Mouse (Mus musculus) liver, embryonic 14.5 days (tissue): Measurements from ENCODE around the gene Kcnma1. TPM values are rescaled to one million over a fixed set of nuclear protein-coding genes. Genes with fewer than 3 reads are reported as not detected.

Experiments used
- ATAC-seq: fragments of 200-750 bp; cut with Nextera tagmentation; 2 replicates; pipeline ENCODE4 v1.8.0; 2017; ENCODE audit warnings: moderate number of reproducible peaks, mild to moderate bottlenecking, moderate library complexity; ENCODE audit not compliant: insufficient read depth
- DNase-seq, 3 experiments: peaks; one replicate each; pipeline ENCODE4 v3.0.0-alpha.2; 2012 to 2013; ENCODE audit warnings: low read depth in 3 of 3, low spot score in 3 of 3
- H3K27ac ChIP-seq: fragments of 300-500 bp; sonication (generic); 2 replicates; pipeline ENCODE4 v1.5.1; 2014; ENCODE audit warnings: moderate library complexity, mild to moderate bottlenecking, control low read depth, inconsistent platforms
- H3K27me3 ChIP-seq: fragments of 300-500 bp; sonication (generic); 2 replicates; pipeline ENCODE4 v1.6.1; 2014; ENCODE audit warnings: mild to moderate bottlenecking, low read length, moderate library complexity; ENCODE audit not compliant: control insufficient read depth, insufficient read depth
- H3K36me3 ChIP-seq: fragments of 300-500 bp; sonication (generic); replicated peaks from 2 replicates; pipeline ENCODE4 v1.6.1; 2014; ENCODE audit warnings: low read depth; ENCODE audit not compliant: control insufficient read depth, insufficient read depth
- H3K4me1 ChIP-seq, 2 experiments: fragments of 200-500 bp in 1 of 2; fragments of 300-500 bp in 1 of 2; sonication (generic) in 1 of 2; replicated peaks; 2 replicates each; pipeline ENCODE4 v1.6.1; 2012 to 2014; ENCODE audit warnings: antibody characterized with exemption in 1 of 2, inconsistent platforms in 1 of 2, low read length in 1 of 2; ENCODE audit not compliant: control insufficient read depth in 2 of 2, insufficient read depth in 2 of 2
- H3K4me2 ChIP-seq: fragments of 300-500 bp; sonication (generic); 2 replicates; pipeline ENCODE4 v1.6.1; 2014; ENCODE audit warnings: low read depth, mild to moderate bottlenecking, control low read depth, moderate library complexity
- H3K4me3 ChIP-seq, 2 experiments: fragments of 200-500 bp in 1 of 2; fragments of 300-500 bp in 1 of 2; sonication (generic) in 1 of 2; 2 replicates each; pipeline ENCODE4 v1.5.1; 2012 to 2014; ENCODE audit warnings: low read depth in 2 of 2, low read length in 2 of 2, mild to moderate bottlenecking in 2 of 2, control low read depth in 1 of 2, inconsistent platforms in 1 of 2, moderate library complexity in 1 of 2; ENCODE audit not compliant: insufficient read depth in 1 of 2
- H3K9ac ChIP-seq: fragments of 300-500 bp; sonication (generic); replicated peaks from 2 replicates; pipeline ENCODE4 v1.6.1; 2014; ENCODE audit warnings: mild to moderate bottlenecking, control low read depth, moderate library complexity
- H3K9me3 ChIP-seq: fragments of 300-500 bp; sonication (generic); 2 replicates; pipeline ENCODE4 v1.6.1; 2016; ENCODE audit warnings: low read length, mixed read lengths; ENCODE audit not compliant: control insufficient read depth
- CTCF ChIP-seq: IDR thresholded peaks from 2 replicates; pipeline ENCODE4 v1.5.1; 2016; ENCODE audit warnings: antibody characterized with exemption, low read depth, control low read depth
- EP300 ChIP-seq: IDR thresholded peaks from 2 replicates; pipeline ENCODE4 v1.6.1; 2016; ENCODE audit warnings: antibody characterized with exemption, low read depth
- WGBS: fragments of 180-500 bp; shearing (Covaris S2); extraction: QIAGEN DNeasy Blood & Tissue Kit; methylation state at CpG from one replicate; pipeline ENCODE4 v1.1.7; 2014; ENCODE audit not compliant: insufficient replicate concordance; 5-methylcytosine and 5-hydroxymethylcytosine counted together
- polyA plus RNA-seq, 2 experiments: library from polyadenylated mRNA; depleted of rRNA in 1 of 2; stranded (reverse) in 1 of 2; unstranded in 1 of 2; fragments of >200 nt; fragmentation: Nextera tagmentation in 1 of 2; extraction: Ambion mirVana in 1 of 2; gene quantifications; 2 replicates each; pipeline versions ENCODE4 v1.2.1 to v1.2.3; 2012 to 2014

Gene Kcnma1
- polyA plus RNA-seq, 2 experiments, result 0.03 TPM; not detected in 1

GRCm38 (mm10) chr14:23710954-23711353 lies 303.3 kb downstream of the Kcnma1 start:
- 65% methylated on average over 7 of the region's 7 CpGs for WGBS
- Histone ChIP-seq H3K36me3 (no peaks in the 10 kb centered on the region), H3K9ac (no peak overlapping the region), H3K4me1 (no peaks in the 10 kb centered on the region), H3K9me3 (no peaks in the 10 kb centered on the region), H3K27me3 (no peaks in the 10 kb centered on the region), H3K4me2 (no peak overlapping the region), H3K27ac (no peak overlapping the region), H3K4me3 (no peak overlapping the region)
- TF ChIP-seq CTCF (no peak), EP300 (no peak)
- ATAC-seq (no peak), DNase-seq (no peak)

- Histone ChIP-seq H3K4me1 (no peaks in the 10 kb centered on the region), H3K4me2 (no peak overlapping the region), H3K9ac (no peak overlapping the region), H3K27ac (no peak overlapping the region), H3K36me3 (no peaks in the 10 kb centered on the region), H3K4me3 (no peak overlapping the region), H3K9me3 (no peaks in the 10 kb centered on the region), H3K27me3 (no peaks in the 10 kb centered on the region)
- WGBS, result 71% methylated on average over 10 of the region's 10 CpGs
- no peak for ATAC-seq
- TF ChIP-seq CTCF, result no peak
- no peak for TF ChIP-seq EP300
- DNase-seq, result no peak
These were observed 307.5 kb downstream of the Kcnma1 start for GRCm38 (mm10) chr14:23706837-23707236.

GRCm38 (mm10) chr14:23705647-23706046 lies 308.6 kb downstream of the Kcnma1 start:
- no peak overlapping the region for H3K4me3 ChIP-seq
- 37% methylated on average over 3 of the region's 3 CpGs for WGBS
- H3K9me3 ChIP-seq, result no peaks in the 10 kb centered on the region
- no peak overlapping the region for H3K9ac ChIP-seq
- H3K27me3 ChIP-seq, result no peaks in the 10 kb centered on the region
- H3K4me1 ChIP-seq, result no peaks in the 10 kb centered on the region
- DNase-seq (no peak), ATAC-seq (no peak)
- no peak overlapping the region for H3K27ac ChIP-seq
- H3K4me2 ChIP-seq, result no peak overlapping the region
- H3K36me3 ChIP-seq, result no peaks in the 10 kb centered on the region
- TF ChIP-seq CTCF (no peak), EP300 (no peak)

- no peak overlapping the region for H3K27ac ChIP-seq
- no peak for ATAC-seq
- H3K27me3 ChIP-seq, result no peaks in the 10 kb centered on the region
- no peak overlapping the region for H3K4me3 ChIP-seq
- no peak overlapping the region for H3K4me2 ChIP-seq
- no peaks in the 10 kb centered on the region for H3K36me3 ChIP-seq
- TF ChIP-seq EP300 (no peak), CTCF (no peak)
- DNase-seq, result no peak
- H3K9ac ChIP-seq, result no peak overlapping the region
- no peaks in the 10 kb centered on the region for H3K4me1 ChIP-seq
- H3K9me3 ChIP-seq, result no peaks in the 10 kb centered on the region
These were observed 310.0 kb downstream of the Kcnma1 start for GRCm38 (mm10) chr14:23704303-23704702.

GRCm38 (mm10) chr14:23696341-23696740 lies 317.9 kb downstream of the Kcnma1 start:
- no peak overlapping the region for H3K9ac ChIP-seq
- no peaks in the 10 kb centered on the region for H3K9me3 ChIP-seq
- no peak for ATAC-seq
- no peak overlapping the region for H3K27ac ChIP-seq
- no peaks in the 10 kb centered on the region for H3K27me3 ChIP-seq
- H3K4me1 ChIP-seq, result no peaks in the 10 kb centered on the region
- no peak overlapping the region for H3K4me3 ChIP-seq
- 52% methylated on average over 3 of the region's 3 CpGs for WGBS
- no peak for DNase-seq
- H3K4me2 ChIP-seq, result no peak overlapping the region
- TF ChIP-seq CTCF, result no peak
- TF ChIP-seq EP300, result no peak
- no peaks in the 10 kb centered on the region for H3K36me3 ChIP-seq

GRCm38 (mm10) chr14:23689681-23690080 lies 324.6 kb downstream of the Kcnma1 start:
- H3K4me3 ChIP-seq, result no peak overlapping the region
- no peak overlapping the region for H3K27ac ChIP-seq
- H3K4me1 ChIP-seq, result no peaks in the 10 kb centered on the region
- H3K36me3 ChIP-seq, result no peaks in the 10 kb centered on the region
- H3K4me2 ChIP-seq, result no peak overlapping the region
- no peaks in the 10 kb centered on the region for H3K27me3 ChIP-seq
- H3K9me3 ChIP-seq, result no peaks in the 10 kb centered on the region
- no peak overlapping the region for H3K9ac ChIP-seq
- no peak for DNase-seq
- 46% methylated on average over 5 of the region's 5 CpGs for WGBS
- TF ChIP-seq CTCF, result no peak
- no peak for TF ChIP-seq EP300
- no peak for ATAC-seq
